Mouse (Mus musculus): ENCODE data around the gene Kdm5b. TPM values are rescaled to one million over a fixed set of nuclear protein-coding genes. Genes with fewer than 3 reads are reported as not detected.

Gene Kdm5b
- total RNA-seq, 2 experiments from 2014 or later, result 63.8 to 66.6 TPM

- intact Hi-C loops (cut with DNase I), result no loop called here
- DNase-seq (ENCODE audit: extremely low spot score in 1 of 2, low spot score in 2 of 2), result no peak
Observed at GRCm38 (mm10) chr1:134570631-134571030, 10.7 kb downstream of the Kdm5b start.

- intact Hi-C loops (cut with DNase I), result no loop called here
- DNase-seq (ENCODE audit: extremely low spot score in 1 of 2, low spot score in 2 of 2), result no peak
Observed at GRCm38 (mm10) chr1:134573300-134573931, 13.4 kb downstream of the Kdm5b start.

DNA sequence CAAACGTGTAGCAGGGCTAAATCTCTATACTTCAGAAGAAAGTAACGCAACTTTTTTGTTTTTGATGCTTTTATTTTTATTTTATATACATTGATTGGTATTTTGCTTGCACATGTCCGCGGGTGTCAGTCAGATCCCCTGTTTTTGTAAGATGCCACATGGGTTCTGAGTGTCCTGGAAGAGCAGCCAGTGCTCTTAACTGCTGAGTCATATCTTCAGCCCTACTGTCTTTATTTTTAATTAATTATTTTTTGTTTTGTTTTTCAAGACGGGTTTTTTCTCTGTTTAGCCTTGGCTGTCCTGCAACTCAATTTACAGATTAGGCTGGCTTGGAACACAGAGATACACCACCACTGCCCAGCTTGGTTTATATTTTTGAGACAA, 14.0 kb downstream of the Kdm5b start:
- intact Hi-C loops (cut with DNase I), result no loop called here
- DNase-seq (ENCODE audit: extremely low spot score in 1 of 2, low spot score in 2 of 2), result no peak

GRCm38 (mm10) chr1:134577384-134578120, 17.6 kb downstream of the Kdm5b start:
- intact Hi-C loops (cut with DNase I), result no loop called here
- DNase-seq (ENCODE audit: extremely low spot score in 1 of 2, low spot score in 2 of 2), result no peak

- DNase-seq (ENCODE audit: extremely low spot score in 1 of 2, low spot score in 2 of 2), result no peak
- intact Hi-C loops (cut with DNase I), result no loop called here
Observed at GRCm38 (mm10) chr1:134580796-134581195, 20.8 kb downstream of the Kdm5b start.

DNA sequence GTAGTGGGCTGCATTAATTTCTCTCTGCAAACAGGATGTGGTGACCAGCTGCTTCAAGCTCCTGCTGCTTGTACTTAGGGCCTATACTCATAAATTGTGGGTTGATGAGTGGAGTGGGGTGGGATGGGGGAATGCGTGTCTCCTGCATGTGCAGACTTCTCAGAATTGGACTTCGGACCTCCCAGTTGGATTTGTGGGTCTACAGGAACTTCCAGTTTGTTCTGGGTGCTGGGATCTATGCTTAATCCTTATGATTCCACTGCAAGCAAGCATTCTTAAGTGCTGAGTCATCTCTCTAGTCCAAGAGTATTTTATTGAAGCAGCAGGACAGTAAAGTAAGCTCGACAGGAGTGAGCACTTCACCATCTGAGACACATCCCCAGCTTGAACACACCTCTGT, 23.6 kb downstream of the Kdm5b start:
- no peak for DNase-seq (ENCODE audit: extremely low spot score in 1 of 2, low spot score in 2 of 2)
- intact Hi-C loops (cut with DNase I), result no loop called here

- intact Hi-C loops (cut with DNase I), result no loop called here
- DNase-seq (ENCODE audit: extremely low spot score in 1 of 2, low spot score in 2 of 2), result no peak
Observed at GRCm38 (mm10) chr1:134589676-134590075, 29.7 kb downstream of the Kdm5b start.

- DNase-seq (ENCODE audit: extremely low spot score in 1 of 2, low spot score in 2 of 2), result no peak
- intact Hi-C loops (cut with DNase I), result no loop called here
Observed at GRCm38 (mm10) chr1:134591773-134592172, 31.8 kb downstream of the Kdm5b start.

- DNase-seq (ENCODE audit: extremely low spot score in 1 of 2, low spot score in 2 of 2), result no peak
- intact Hi-C loops (cut with DNase I), result no loop called here
Observed at GRCm38 (mm10) chr1:134597339-134598054, 37.5 kb downstream of the Kdm5b start.

GRCm38 (mm10) chr1:134604086-134604485, 44.1 kb downstream of the Kdm5b start:
- DNase-seq (ENCODE audit: extremely low spot score in 1 of 2, low spot score in 2 of 2), result no peak
- intact Hi-C loops (cut with DNase I), result loop anchor here (10.0 kb wide), 2 partner anchors 89 to 249 kb away; no protein-coding TSS in a partner anchor

GRCm38 (mm10) chr1:134605670-134606069, 45.7 kb downstream of the Kdm5b start:
- intact Hi-C loops (cut with DNase I), result loop anchor here (10.0 kb wide), 2 partner anchors 91 to 251 kb away; no protein-coding TSS in a partner anchor
- DNase-seq (ENCODE audit: extremely low spot score in 1 of 2, low spot score in 2 of 2), result no peak

- intact Hi-C loops (cut with DNase I), result loop anchor here (10.0 kb wide), 2 partner anchors 92 to 252 kb away; no protein-coding TSS in a partner anchor
- DNase-seq (ENCODE audit: extremely low spot score in 1 of 2, low spot score in 2 of 2), result no peak
Observed at GRCm38 (mm10) chr1:134606381-134606780, 46.4 kb downstream of the Kdm5b start.

GRCm38 (mm10) chr1:134607279-134607678, 47.3 kb downstream of the Kdm5b start:
- DNase-seq (ENCODE audit: extremely low spot score in 1 of 2, low spot score in 2 of 2), result no peak
- intact Hi-C loops (cut with DNase I), result loop anchor here (10.0 kb wide), 2 partner anchors 92 to 252 kb away; no protein-coding TSS in a partner anchor

- no peak for DNase-seq (ENCODE audit: extremely low spot score in 1 of 2, low spot score in 2 of 2)
Observed at GRCm38 (mm10) chr1:134609172-134609571, 49.2 kb downstream of the Kdm5b start.

GRCm38 (mm10) chr1:134614554-134614953, 54.6 kb downstream of the Kdm5b start:
- intact Hi-C loops (cut with DNase I), result loop anchor here (10.0 kb wide), 1 partner anchor 120 kb away; the partner anchor contains the start of gene Rabif
- no peak for DNase-seq (ENCODE audit: extremely low spot score in 1 of 2, low spot score in 2 of 2)

More at GRCm38 (mm10) chr1:134609172-134609571, 49.2 kb downstream of the Kdm5b start:
- intact Hi-C loops (cut with DNase I), result loop anchor here (10.0 kb wide), 2 partner anchors 94 to 254 kb away; no protein-coding TSS in a partner anchor

- DNase-seq (ENCODE audit: extremely low spot score in 1 of 2, low spot score in 2 of 2), result no peak
- intact Hi-C loops (cut with DNase I), result loop anchor here (10.0 kb wide), 1 partner anchor 120 kb away; the partner anchor contains the start of gene Rabif
Observed at GRCm38 (mm10) chr1:134614988-134615387, 55.0 kb downstream of the Kdm5b start.

- intact Hi-C loops (cut with DNase I), result loop anchor here (10.0 kb wide), 1 partner anchor 123 kb away; the partner anchor contains the start of gene Rabif
- no peak for DNase-seq (ENCODE audit: extremely low spot score in 1 of 2, low spot score in 2 of 2)
Observed at GRCm38 (mm10) chr1:134617656-134618055, 57.7 kb downstream of the Kdm5b start.

- intact Hi-C loops (cut with DNase I), result no loop called here
- DNase-seq (ENCODE audit: extremely low spot score in 1 of 2, low spot score in 2 of 2), result no peak
Observed at GRCm38 (mm10) chr1:134625325-134625724, 65.4 kb downstream of the Kdm5b start.

GRCm38 (mm10) chr1:134629455-134629854, 69.5 kb downstream of the Kdm5b start:
- intact Hi-C loops (cut with DNase I), result no loop called here
- no peak for DNase-seq (ENCODE audit: extremely low spot score in 1 of 2, low spot score in 2 of 2)

All from left cerebral cortex, postnatal 10 days (tissue).